Mouse (Mus musculus) intestine, embryonic 14.5 days (tissue): ENCODE measurements around the gene Phf13. TPM values are rescaled to one million over a fixed set of nuclear protein-coding genes. Genes with fewer than 3 reads are reported as not detected.
A peak's percentile ranks its signal among the peaks of the same experiment; 100 is the strongest.

Experiments
- ATAC-seq: fragments of 200-750 bp; cut with Nextera tagmentation; replicated peaks from 2 replicates; pipeline ENCODE4 v1.8.0; 2017; ENCODE audit warnings: low read depth, moderate number of reproducible peaks, moderate TSS enrichment, moderate library complexity; ENCODE audit not compliant: low FRiP score, low TSS enrichment
- DNase-seq: peaks from one replicate; pipeline ENCODE4 v3.0.0-alpha.2; 2018; ENCODE audit warnings: low spot score
- H3K27ac ChIP-seq: fragments of 300-500 bp; sonication (generic); 2 replicates; pipeline ENCODE4 v1.5.1; 2014; ENCODE audit warnings: low read depth, mild to moderate bottlenecking, control low read depth
- H3K27me3 ChIP-seq: fragments of 300-500 bp; sonication (generic); replicated peaks from 2 replicates; pipeline ENCODE4 v1.6.1; 2014; ENCODE audit warnings: low read length, control low read depth; ENCODE audit not compliant: control insufficient read depth, insufficient read depth
- H3K36me3 ChIP-seq: fragments of 300-500 bp; sonication (generic); 2 replicates; pipeline ENCODE4 v1.6.1; 2014; ENCODE audit warnings: low read length, control low read depth; ENCODE audit not compliant: control insufficient read depth, insufficient read depth
- H3K4me1 ChIP-seq: fragments of 300-500 bp; sonication (generic); replicated peaks from 2 replicates; pipeline ENCODE4 v1.6.1; 2014; ENCODE audit warnings: low read length, control low read depth, mixed read lengths; ENCODE audit not compliant: control insufficient read depth, insufficient read depth
- H3K4me2 ChIP-seq: fragments of 300-500 bp; sonication (generic); 2 replicates; pipeline ENCODE4 v1.6.1; 2014; ENCODE audit warnings: low read length
- H3K4me3 ChIP-seq: fragments of 300-500 bp; sonication (generic); 2 replicates; pipeline ENCODE4 v1.5.1; 2014; ENCODE audit warnings: low read depth, low read length, control low read depth, mixed read lengths
- H3K9ac ChIP-seq: fragments of 300-500 bp; sonication (generic); 2 replicates; pipeline ENCODE4 v1.6.1; 2014; ENCODE audit warnings: mild to moderate bottlenecking, low read length
- H3K9me3 ChIP-seq: fragments of 300-500 bp; sonication (generic); 2 replicates; pipeline ENCODE4 v1.6.1; 2016; ENCODE audit warnings: low read length, control low read depth; ENCODE audit not compliant: control insufficient read depth
- WGBS: fragments of 180-500 bp; shearing (Covaris S2); extraction: QIAGEN DNeasy Blood & Tissue Kit; methylation state at CpG from one replicate; pipeline ENCODE4 v1.1.7; 2014; 5-methylcytosine and 5-hydroxymethylcytosine counted together
- polyA plus RNA-seq: library from polyadenylated mRNA; unstranded; fragments of >200 nt; fragmentation: Nextera tagmentation; extraction: Ambion mirVana; gene quantifications from 2 replicates; pipeline ENCODE4 v1.2.1, GENCODE M21; 2014

The Phf13 gene
- polyA plus RNA-seq, 1 experiment from 2014 or later = 23.1 TPM

GRCm38 (mm10) chr4:152010091-152010706 is 14.1 kb upstream of the Phf13 start:
- Histone ChIP-seq H3K27me3 (no peaks in the 10 kb centered on the region), H3K36me3 (peaks cover 31% of the 10 kb centered on the region), H3K4me2 (peak overlapping the region; percentile 90), H3K9me3 (no peaks in the 10 kb centered on the region), H3K9ac (peak overlapping the region; percentile 66), H3K4me3 (peak overlapping the region; percentile 82), H3K4me1 (peaks cover 33% of the 10 kb centered on the region), H3K27ac (0 out of 2 replicates have a peak overlapping the region, but pooled peaks have one; percentile 25)
- ATAC-seq = no peak
- DNase-seq = peak; percentile 68
- WGBS = 3% methylated on average over 10 of the region's 10 CpGs

GRCm38 (mm10) chr4:152009076-152010051 is 13.3 kb upstream of the Phf13 start:
- H3K27me3 ChIP-seq = no peaks in the 10 kb centered on the region
- H3K9me3 ChIP-seq = no peaks in the 10 kb centered on the region
- ATAC-seq (peak; percentile 81), DNase-seq (peak; percentile 64)
- H3K4me1 ChIP-seq = peaks cover 33% of the 10 kb centered on the region
- peaks cover 23% of the 10 kb centered on the region for H3K36me3 ChIP-seq
- under 1% methylated on average over 115 of the region's 115 CpGs for WGBS
- peak overlapping the region; percentile 90 for H3K4me2 ChIP-seq
- H3K4me3 ChIP-seq = peak overlapping the region; percentile 82
- H3K9ac ChIP-seq = peak overlapping the region; percentile 66
- H3K27ac ChIP-seq = peak overlapping the region; percentile 85

- peak within 1 kb of the TSS; percentile 82 for H3K4me3 ChIP-seq
- peak within 1 kb of the TSS; percentile 66 for H3K9ac ChIP-seq
- ATAC-seq = peak; percentile 89
- H3K4me1 ChIP-seq = peaks cover 33% of the 10 kb centered on the region
- H3K27me3 ChIP-seq = no peaks in the 10 kb centered on the region
- no peaks in the 10 kb centered on the region for H3K9me3 ChIP-seq
- H3K27ac ChIP-seq = peak within 1 kb of the TSS; percentile 85
- WGBS = under 1% methylated on average over 45 of the region's 45 CpGs
- H3K4me2 ChIP-seq = peak within 1 kb of the TSS; percentile 90
- DNase-seq = peak; percentile 96
- peaks cover 16% of the 10 kb centered on the region; the same call in 1 of the 2 replicates for H3K36me3 ChIP-seq
Observed at GRCm38 (mm10) chr4:152008622-152009075, 12.6 kb upstream of the Phf13 start, which contains the start of gene Klhl21. Gene Klhl21, plus strand, starts transcription at chr4:152008803.

- H3K9me3 ChIP-seq = no peaks in the 10 kb centered on the region
- peak overlapping the region; percentile 66 for H3K9ac ChIP-seq
- H3K4me1 ChIP-seq = peaks cover 33% of the 10 kb centered on the region
- H3K36me3 ChIP-seq = 0 out of 2 replicates have a peak, but pooled peaks cover 12% of the 10 kb centered on the region
- ATAC-seq (no peak), DNase-seq (no peak)
- under 1% methylated on average over 14 of the region's 14 CpGs for WGBS
- peak overlapping the region; percentile 90 for H3K4me2 ChIP-seq
- H3K27ac ChIP-seq = peak overlapping the region; percentile 85
- peak overlapping the region; percentile 82 for H3K4me3 ChIP-seq
- no peaks in the 10 kb centered on the region for H3K27me3 ChIP-seq
Observed at GRCm38 (mm10) chr4:152008148-152008500, 12.1 kb upstream of the Phf13 start.

GRCm38 (mm10) chr4:152007481-152008147 is 11.6 kb upstream of the Phf13 start:
- Histone ChIP-seq H3K9ac (peak overlapping the region; percentile 66; the same call in 1 of the 2 replicates), H3K4me1 (peaks cover 33% of the 10 kb centered on the region), H3K27me3 (no peaks in the 10 kb centered on the region), H3K4me3 (peak overlapping the region; percentile 82), H3K27ac (peak overlapping the region; percentile 85), H3K9me3 (no peaks in the 10 kb centered on the region), H3K36me3 (0 out of 2 replicates have a peak, but pooled peaks cover 7% of the 10 kb centered on the region), H3K4me2 (peak overlapping the region; percentile 90)
- 6% methylated on average over 8 of the region's 8 CpGs for WGBS
- 0 out of 2 replicates have a peak, but pooled peaks have one; percentile 20 for ATAC-seq
- peak; percentile 69 for DNase-seq

- Histone ChIP-seq H3K4me1 (peaks cover 33% of the 10 kb centered on the region), H3K36me3 (no peaks in the 10 kb centered on the region), H3K9ac (no peak overlapping the region), H3K9me3 (no peaks in the 10 kb centered on the region), H3K27ac (peak overlapping the region; percentile 85), H3K4me2 (no peak overlapping the region), H3K27me3 (no peaks in the 10 kb centered on the region), H3K4me3 (no peak overlapping the region)
- WGBS = 39% methylated on average over 3 of the region's 3 CpGs
- no peak for ATAC-seq
- no peak for DNase-seq
Observed at GRCm38 (mm10) chr4:152006812-152007211, 10.8 kb upstream of the Phf13 start.

GRCm38 (mm10) chr4:152006137-152006536 is 10.1 kb upstream of the Phf13 start:
- H3K27ac ChIP-seq = no peak overlapping the region
- DNase-seq (no peak), ATAC-seq (no peak)
- H3K9me3 ChIP-seq = no peaks in the 10 kb centered on the region
- 81% methylated on average over 6 of the region's 6 CpGs for WGBS
- peaks cover 27% of the 10 kb centered on the region for H3K4me1 ChIP-seq
- no peaks in the 10 kb centered on the region for H3K27me3 ChIP-seq
- no peaks in the 10 kb centered on the region for H3K36me3 ChIP-seq
- no peak overlapping the region for H3K9ac ChIP-seq
- H3K4me3 ChIP-seq = no peak overlapping the region
- H3K4me2 ChIP-seq = no peak overlapping the region

- Histone ChIP-seq H3K27ac (no peak overlapping the region), H3K4me2 (no peak overlapping the region), H3K36me3 (no peaks in the 10 kb centered on the region), H3K4me3 (no peak overlapping the region), H3K9me3 (no peaks in the 10 kb centered on the region), H3K4me1 (peaks cover 9% of the 10 kb centered on the region), H3K9ac (no peak overlapping the region), H3K27me3 (no peaks in the 10 kb centered on the region)
- DNase-seq (no peak), ATAC-seq (no peak)
- WGBS = 89% methylated on average over 3 of the region's 3 CpGs
Observed at GRCm38 (mm10) chr4:152002063-152002462, 6.0 kb upstream of the Phf13 start.
